ENCODE assay signal across 27 mouse cellular contexts in genomic region chr8:12408020-12408419, GRCm38 (mm10). TPM values are rescaled to one million over a fixed set of nuclear protein-coding genes. Genes with fewer than 3 reads are reported as not detected.
DNase-seq lines count a peak whose midpoint lies in the region; ATAC-seq and TF ChIP-seq lines count a peak whose summit lies in the region.
"Had no signal": no experiment of that assay in that cellular context is flagged by ENCODE, and none has a peak within 500 bp of the region (broad histone marks: within the 10 kb centered on the region; RNA-seq: fewer than 3 reads in every experiment).

No protein-coding gene starts in this region.

- peaks cover 27% of the 10 kb centered on the region; the same call in 1 of the 2 replicates for H3K4me1 ChIP-seq in forebrain, embryonic 11.5 days (replicated peaks; ENCODE audit: control insufficient read depth, insufficient read depth, low read length)
- peaks cover 17% of the 10 kb centered on the region for H3K4me1 ChIP-seq in forebrain, embryonic 15.5 days
- peaks cover 4% of the 10 kb centered on the region; the same call in 1 of the 2 replicates for H3K4me1 ChIP-seq in hindbrain, embryonic 11.5 days (replicated peaks; ENCODE audit: control insufficient read depth, insufficient read depth, low read length)
- H3K4me1 ChIP-seq in hindbrain, embryonic 16.5 days (ENCODE audit: control insufficient read depth, insufficient read depth, low read depth, low read length), result no peaks in the 10 kb centered on the region
- H3K4me1 ChIP-seq in midbrain, embryonic 12.5 days, result peaks cover 36% of the 10 kb centered on the region
- H3K4me1 ChIP-seq in midbrain, postnatal 0 days (ENCODE audit: insufficient read depth, low read length), result no peaks in the 10 kb centered on the region
- H3K4me1 ChIP-seq: embryonic facial prominence, embryonic 13.5 days; heart, embryonic 10.5 days; hindbrain, embryonic 15.5 days had no signal

- H3K27me3 ChIP-seq in forebrain, embryonic 11.5 days (ENCODE audit: control insufficient read depth, insufficient read depth, low read length), result peaks cover 4% of the 10 kb centered on the region
- H3K27me3 ChIP-seq in forebrain, embryonic 15.5 days, result 0 out of 2 replicates have a peak, but pooled peaks cover 3% of the 10 kb centered on the region
- H3K27me3 ChIP-seq in hindbrain, embryonic 11.5 days (ENCODE audit: control insufficient read depth, insufficient read depth, low read length), result peaks cover 16% of the 10 kb centered on the region
- H3K27me3 ChIP-seq in hindbrain, embryonic 16.5 days (replicated peaks; ENCODE audit: control insufficient read depth, insufficient read depth, low read length), result peaks cover 40% of the 10 kb centered on the region
- H3K27me3 ChIP-seq in midbrain, embryonic 12.5 days, result peaks cover 56% of the 10 kb centered on the region
- H3K27me3 ChIP-seq in midbrain, postnatal 0 days (ENCODE audit: insufficient read depth, low read length), result peaks cover 23% of the 10 kb centered on the region

- H3K9me3 ChIP-seq in forebrain, embryonic 11.5 days (ENCODE audit: control insufficient read depth, low read length), result peaks cover 3% of the 10 kb centered on the region; the same call in 1 of the 2 replicates
- H3K9me3 ChIP-seq in forebrain, embryonic 15.5 days, result no peaks in the 10 kb centered on the region
- H3K9me3 ChIP-seq in hindbrain, embryonic 11.5 days (ENCODE audit: control insufficient read depth, low read length), result no peaks in the 10 kb centered on the region
- no peaks in the 10 kb centered on the region for H3K9me3 ChIP-seq in hindbrain, embryonic 16.5 days (ENCODE audit: control insufficient read depth, low read length)
- no peaks in the 10 kb centered on the region for H3K9me3 ChIP-seq in midbrain, embryonic 12.5 days
- H3K9me3 ChIP-seq in midbrain, postnatal 0 days (ENCODE audit: low read length), result no peaks in the 10 kb centered on the region
- H3K9me3 ChIP-seq: embryonic facial prominence, embryonic 13.5 days; heart, embryonic 10.5 days; hindbrain, embryonic 15.5 days had no signal

- no peak overlapping the region for H3K4me3 ChIP-seq in forebrain, embryonic 11.5 days (ENCODE audit: low read depth, low read length)
- H3K4me3 ChIP-seq in forebrain, embryonic 15.5 days, result no peak overlapping the region
- H3K4me3 ChIP-seq in hindbrain, embryonic 11.5 days (ENCODE audit: low read depth, low read length), result no peak overlapping the region
- H3K4me3 ChIP-seq in hindbrain, embryonic 16.5 days (ENCODE audit: low read length), result no peak overlapping the region
- no peak overlapping the region for H3K4me3 ChIP-seq in midbrain, embryonic 12.5 days
- H3K4me3 ChIP-seq in midbrain, postnatal 0 days (ENCODE audit: low read depth, low read length), result no peak overlapping the region
- H3K4me3 ChIP-seq: embryonic facial prominence, embryonic 13.5 days; gastrocnemius, adult 2 months; heart, embryonic 10.5 days; hindbrain, embryonic 15.5 days had no signal

- H3K4me2 ChIP-seq in forebrain, embryonic 11.5 days (ENCODE audit: low read depth, low read length, severe bottlenecking), result peak overlapping the region; percentile 24; the same call in 1 of the 2 replicates
- no peak overlapping the region for H3K4me2 ChIP-seq in forebrain, embryonic 15.5 days (replicated peaks)
- peak overlapping the region; percentile 31 for H3K4me2 ChIP-seq in hindbrain, embryonic 11.5 days (replicated peaks; ENCODE audit: low read depth, low read length)
- H3K4me2 ChIP-seq in hindbrain, embryonic 16.5 days (ENCODE audit: low read length), result no peak overlapping the region
- H3K4me2 ChIP-seq in midbrain, embryonic 12.5 days (replicated peaks), result peak overlapping the region; percentile 35
- H3K4me2 ChIP-seq in midbrain, postnatal 0 days (ENCODE audit: low read depth, low read length, poor library complexity, severe bottlenecking), result no peak overlapping the region
- H3K4me2 ChIP-seq: embryonic facial prominence, embryonic 13.5 days; hindbrain, embryonic 15.5 days had no signal

- no peaks in the 10 kb centered on the region for H3K36me3 ChIP-seq in forebrain, embryonic 11.5 days (ENCODE audit: control insufficient read depth, insufficient read depth, low read length)
- H3K36me3 ChIP-seq in forebrain, embryonic 15.5 days, result no peaks in the 10 kb centered on the region
- no peaks in the 10 kb centered on the region for H3K36me3 ChIP-seq in hindbrain, embryonic 11.5 days (ENCODE audit: control insufficient read depth, insufficient read depth, low read length)
- H3K36me3 ChIP-seq in hindbrain, embryonic 16.5 days (ENCODE audit: control insufficient read depth, insufficient read depth, low read length), result no peaks in the 10 kb centered on the region
- no peaks in the 10 kb centered on the region for H3K36me3 ChIP-seq in midbrain, embryonic 12.5 days
- no peaks in the 10 kb centered on the region for H3K36me3 ChIP-seq in midbrain, postnatal 0 days (ENCODE audit: insufficient read depth, low read length)
- H3K36me3 ChIP-seq: embryonic facial prominence, embryonic 13.5 days; heart, embryonic 10.5 days; hindbrain, embryonic 15.5 days had no signal

- WGBS in forebrain, embryonic 11.5 days, result 11% methylated on average over 10 of the region's 10 CpGs
- 20% methylated on average over 10 of the region's 10 CpGs for WGBS in forebrain, embryonic 15.5 days
- WGBS in hindbrain, embryonic 11.5 days, result 11% methylated on average over 10 of the region's 10 CpGs
- WGBS in hindbrain, embryonic 16.5 days, result 16% methylated on average over 10 of the region's 10 CpGs
- 12% methylated on average over 10 of the region's 10 CpGs for WGBS in midbrain, embryonic 12.5 days
- 20% methylated on average over 10 of the region's 10 CpGs for WGBS in midbrain, postnatal 0 days

- TF ChIP-seq CTCF in midbrain, postnatal 0 days (IDR thresholded peaks at IDR 0.05), result no peak

- DNase-seq in forebrain, embryonic 11.5 days (ENCODE audit: low spot score), result no peak
- peak; percentile 41 for DNase-seq in hindbrain, embryonic 11.5 days (ENCODE audit: low spot score)
- no peak for DNase-seq in midbrain, postnatal 0 days (ENCODE audit: low spot score)
- peak; percentile 60 for DNase-seq in embryo, embryonic 10.5 days (ENCODE audit: low spot score)
- DNase-seq in spleen, adult 18-20 months, result no peak
- DNase-seq: adrenal gland, postnatal 14 days; cerebellum, adult 11-12 months; cerebellum, adult 9-10 months; cerebellum, postnatal 36 days; gastrocnemius, adult 2 months; gastrocnemius, postnatal 25 days; heart, postnatal 10 days; heart, postnatal 4 days had no signal

- H3K27ac ChIP-seq in forebrain, embryonic 11.5 days (ENCODE audit: low read depth, low read length), result no peak overlapping the region
- no peak overlapping the region for H3K27ac ChIP-seq in forebrain, embryonic 15.5 days (replicated peaks)
- H3K27ac ChIP-seq in hindbrain, embryonic 11.5 days (ENCODE audit: low read depth, low read length), result no peak overlapping the region
- H3K27ac ChIP-seq in hindbrain, embryonic 16.5 days (ENCODE audit: low read depth, low read length), result no peak overlapping the region
- no peak overlapping the region for H3K27ac ChIP-seq in midbrain, embryonic 12.5 days (replicated peaks)
- H3K27ac ChIP-seq in midbrain, postnatal 0 days (ENCODE audit: low read depth, low read length), result no peak overlapping the region
- H3K27ac ChIP-seq: embryonic facial prominence, embryonic 13.5 days; gastrocnemius, adult 2 months; heart, embryonic 10.5 days; hindbrain, embryonic 15.5 days had no signal

- peak; percentile 76; the same call in 1 of the 2 replicates for ATAC-seq in forebrain, embryonic 11.5 days (replicated peaks; ENCODE audit: low FRiP score)
- ATAC-seq in forebrain, embryonic 15.5 days (replicated peaks), result no peak
- ATAC-seq in hindbrain, embryonic 11.5 days (ENCODE audit: low FRiP score), result peak; percentile 60; the same call in 1 of the 2 replicates
- ATAC-seq in hindbrain, embryonic 16.5 days, result no peak
- ATAC-seq in midbrain, embryonic 12.5 days (ENCODE audit: low FRiP score, low read depth), result peak; percentile 71; the same call in 1 of the 2 replicates
- no peak for ATAC-seq in midbrain, postnatal 0 days (ENCODE audit: low FRiP score)
- ATAC-seq: activated CD4-positive, CD25-positive, alpha-beta regulatory T cell, adult 4 months; inflammation-experienced regulatory T-cells, adult 6 months; intestine, postnatal 0 days; Patski had no signal

- H3K9ac ChIP-seq in forebrain, embryonic 11.5 days (ENCODE audit: low read length), result no peak overlapping the region; the same call in 1 of the 2 replicates
- H3K9ac ChIP-seq in forebrain, embryonic 15.5 days (replicated peaks), result no peak overlapping the region
- H3K9ac ChIP-seq in hindbrain, embryonic 11.5 days (ENCODE audit: low read depth, low read length), result no peak overlapping the region
- H3K9ac ChIP-seq in hindbrain, embryonic 16.5 days (ENCODE audit: low read depth, low read length), result no peak overlapping the region
- no peak overlapping the region for H3K9ac ChIP-seq in midbrain, embryonic 12.5 days (replicated peaks)
- no peak overlapping the region for H3K9ac ChIP-seq in midbrain, postnatal 0 days (replicated peaks; ENCODE audit: low read length, poor library complexity, severe bottlenecking)
- H3K9ac ChIP-seq: embryonic facial prominence, embryonic 13.5 days; hindbrain, embryonic 15.5 days had no signal

RNA-seq across cellular contexts. Expression of gene Sox1, which starts 12.9 kb away (rescaled TPM):
- 11.3 and 12.4 TPM in 2 replicates for polyA plus RNA-seq in forebrain, embryonic 11.5 days (2014; fragmentation: Nextera tagmentation; extraction: Ambion mirVana)
- polyA plus RNA-seq in forebrain, embryonic 15.5 days (2015; fragmentation: Nextera tagmentation; extraction: Ambion mirVana), result 6.8 and 7.0 TPM in 2 replicates
- polyA plus RNA-seq in hindbrain, embryonic 11.5 days (2014; fragmentation: Nextera tagmentation; extraction: Ambion mirVana), result 5.3 and 5.5 TPM in 2 replicates
- polyA plus RNA-seq in hindbrain, embryonic 16.5 days (2015; fragmentation: Nextera tagmentation; extraction: Ambion mirVana), result 1.2 and 1.4 TPM in 2 replicates
- 6.5 and 8.4 TPM in 2 replicates for polyA plus RNA-seq in midbrain, embryonic 12.5 days (2016; fragmentation: Nextera tagmentation; extraction: Ambion mirVana)
- 16.8 and 17.7 TPM in 2 replicates for total RNA-seq in midbrain, postnatal 0 days (2014; rRNA removed)
- 1.6 and 2.6 TPM in 2 replicates for polyA plus RNA-seq in midbrain, postnatal 0 days (2015; fragmentation: Nextera tagmentation; extraction: Ambion mirVana)
- total RNA-seq: adrenal gland, adult 18-20 months; adrenal gland, postnatal 14 days; CH12.LX; gastrocnemius, adult 2 months; gastrocnemius, postnatal 25 days; granulocyte monocyte progenitor cell, adult 5-6 weeks; heart, postnatal 10 days; heart, postnatal 4 days had no signal
- polyA plus RNA-seq: activated CD4-positive, CD25-positive, alpha-beta regulatory T cell, adult 4 months; embryonic facial prominence, embryonic 13.5 days; heart, embryonic 10.5 days; heart, embryonic 14.5 days; inflammation-experienced regulatory T-cells, adult 6 months; intestine, postnatal 0 days; Patski had no signal

Comparison
In these comparisons a context has a peak if more than half of its experiments do, and no peak if none do; other contexts are left out.
1. ATAC-seq: peak in forebrain, embryonic 11.5 days (single experiment), hindbrain, embryonic 11.5 days (single experiment) and midbrain, embryonic 12.5 days (single experiment); none in forebrain, embryonic 15.5 days (single experiment), hindbrain, embryonic 16.5 days (single experiment) and midbrain, postnatal 0 days (single experiment).
2. H3K4me2 ChIP-seq: peak in forebrain, embryonic 11.5 days (single experiment), hindbrain, embryonic 11.5 days (single experiment) and midbrain, embryonic 12.5 days (single experiment); none in forebrain, embryonic 15.5 days (single experiment), hindbrain, embryonic 16.5 days (single experiment) and midbrain, postnatal 0 days (single experiment).
3. DNase-seq: peak in hindbrain, embryonic 11.5 days (single experiment) and embryo, embryonic 10.5 days (single experiment); none in forebrain, embryonic 11.5 days (single experiment), midbrain, postnatal 0 days (single experiment) and spleen, adult 18-20 months (0 of 2).